Mouse (Mus musculus): ENCODE measurements around the gene Lap3.

DNA sequence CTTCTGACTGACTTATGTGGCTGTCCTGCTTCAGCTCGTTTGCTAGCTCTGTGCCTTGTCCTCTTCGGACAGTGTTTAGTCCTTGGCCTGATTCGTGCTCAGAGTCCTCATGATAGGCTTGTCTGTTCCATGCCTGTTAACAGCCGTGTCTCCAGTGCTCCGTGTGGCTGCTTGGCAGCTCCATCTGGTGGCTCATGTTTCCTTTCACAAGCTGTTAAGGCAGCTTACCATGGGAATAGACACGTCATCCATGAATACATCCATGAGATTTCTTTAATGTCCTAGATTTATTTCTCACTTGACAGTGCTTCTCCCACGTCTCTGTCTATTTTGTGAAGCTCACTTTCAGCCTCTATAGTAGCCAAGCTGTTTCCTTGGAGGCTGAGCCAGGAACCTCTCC is 16.9 kb downstream of the Lap3 start:
- TF ChIP-seq CTCF (IDR thresholded peaks at IDR 0.05; ENCODE audit: borderline replicate concordance, insufficient read depth, low read depth, low read length) (no peak), POLR2A (IDR thresholded peaks at IDR 0.05; ENCODE audit: borderline replicate concordance, insufficient read depth, low read length) (no peak)

All from cerebellum, adult 2 months (tissue).